33 mouse cellular contexts compared by ENCODE assay signal in genomic region chr5:124953000-124953399, GRCm38 (mm10). TPM values are rescaled to one million over a fixed set of nuclear protein-coding genes. Genes with fewer than 3 reads are reported as not detected.
DNase-seq lines count a peak whose midpoint lies in the region; ATAC-seq and TF ChIP-seq lines count a peak whose summit lies in the region.
"Had no signal": no experiment of that assay in that cellular context is flagged by ENCODE, and none has a peak within 500 bp of the region (broad histone marks: within the 10 kb centered on the region; RNA-seq: fewer than 3 reads in every experiment).

No protein-coding gene starts in this region.

- no peaks in the 10 kb centered on the region for H3K4me1 ChIP-seq in intestine, postnatal 0 days (replicated peaks; ENCODE audit: control insufficient read depth, insufficient read depth, low read length)
- no peaks in the 10 kb centered on the region; the same call in 1 of the 2 replicates for H3K4me1 ChIP-seq in intestine, embryonic 16.5 days (ENCODE audit: control insufficient read depth, insufficient read depth, low read length)
- H3K4me1 ChIP-seq in limb, embryonic 15.5 days: peaks cover 59% of the 10 kb centered on the region
- H3K4me1 ChIP-seq: heart, embryonic 12.5 days; liver, embryonic 13.5 days; stomach, embryonic 15.5 days had no signal

- H3K4me3 ChIP-seq in intestine, postnatal 0 days (ENCODE audit: low read depth, low read length): no peak overlapping the region
- H3K4me3 ChIP-seq in intestine, embryonic 16.5 days (ENCODE audit: low read length): no peak overlapping the region
- H3K4me3 ChIP-seq in limb, embryonic 15.5 days: no peak overlapping the region
- H3K4me3 ChIP-seq: embryonic facial prominence, embryonic 13.5 days; erythroblast, embryonic 14.5 days; heart, adult 2 months; heart, embryonic 12.5 days; intestine, embryonic 15.5 days; limb, embryonic 13.5 days; liver, embryonic 13.5 days; stomach, embryonic 15.5 days had no signal

- no peak overlapping the region for H3K9ac ChIP-seq in intestine, postnatal 0 days (ENCODE audit: low read depth, low read length)
- H3K9ac ChIP-seq in intestine, embryonic 16.5 days (ENCODE audit: low read depth, low read length): no peak overlapping the region
- no peak overlapping the region for H3K9ac ChIP-seq in limb, embryonic 15.5 days
- H3K9ac ChIP-seq: embryonic facial prominence, embryonic 13.5 days; heart, embryonic 12.5 days; hindbrain, embryonic 14.5 days; intestine, embryonic 15.5 days; limb, embryonic 13.5 days; liver, embryonic 13.5 days; stomach, embryonic 15.5 days had no signal

- no peaks in the 10 kb centered on the region for H3K9me3 ChIP-seq in intestine, postnatal 0 days (ENCODE audit: control insufficient read depth)
- no peaks in the 10 kb centered on the region for H3K9me3 ChIP-seq in intestine, embryonic 16.5 days (ENCODE audit: control insufficient read depth, low read length)
- no peaks in the 10 kb centered on the region for H3K9me3 ChIP-seq in limb, embryonic 15.5 days
- H3K9me3 ChIP-seq: embryonic facial prominence, embryonic 13.5 days; heart, embryonic 12.5 days; intestine, embryonic 15.5 days; limb, embryonic 13.5 days; liver, embryonic 13.5 days; stomach, embryonic 15.5 days had no signal

- peak; percentile 40 for DNase-seq in thymus, postnatal 4 days
- no peak for DNase-seq in thymus, postnatal 36 days
- peak; percentile 44 for DNase-seq in Muller cell, postnatal 12 days (ENCODE audit: inconsistent ontology term)
- no peak for DNase-seq in left cerebral cortex, postnatal 4 days
- DNase-seq in gastrocnemius, postnatal 14 days: no peak
- DNase-seq: adrenal gland, postnatal 10 days; cerebellum, adult 11-12 months; cerebellum, adult 9-11 months; gastrocnemius, postnatal 25 days; heart, adult 2 months; heart, postnatal 4 days; kidney, adult 9 months; kidney, postnatal 10 days; liver, embryonic 13.5 days; lung, adult 18-20 months; lung, postnatal 14 days; midbrain, embryonic 14.5 days; retina, postnatal 1 day; right cerebral cortex, postnatal 14 days; thymus, adult 18-20 months; thymus, postnatal 25 days had no signal

- H3K27ac ChIP-seq in intestine, postnatal 0 days (ENCODE audit: low read depth, low read length): no peak overlapping the region
- no peak overlapping the region for H3K27ac ChIP-seq in intestine, embryonic 16.5 days (ENCODE audit: low read length)
- peak overlapping the region; percentile 35; the same call in 1 of the 2 replicates for H3K27ac ChIP-seq in limb, embryonic 15.5 days
- H3K27ac ChIP-seq: heart, adult 2 months; hindbrain, embryonic 14.5 days; intestine, embryonic 15.5 days; limb, embryonic 13.5 days; liver, embryonic 13.5 days; stomach, embryonic 15.5 days had no signal

- no peak for ATAC-seq in intestine, postnatal 0 days
- ATAC-seq in intestine, embryonic 16.5 days: no peak
- no peak for ATAC-seq in limb, embryonic 15.5 days (ENCODE audit: insufficient number of reproducible peaks, low FRiP score, low TSS enrichment, low read depth)
- ATAC-seq: intestine, embryonic 15.5 days had no signal

- no peak overlapping the region for H3K4me2 ChIP-seq in intestine, postnatal 0 days (replicated peaks; ENCODE audit: low read depth)
- no peak overlapping the region for H3K4me2 ChIP-seq in intestine, embryonic 16.5 days (ENCODE audit: low read depth, low read length)
- H3K4me2 ChIP-seq in limb, embryonic 15.5 days: no peak overlapping the region
- H3K4me2 ChIP-seq: embryonic facial prominence, embryonic 13.5 days; heart, embryonic 12.5 days; hindbrain, embryonic 14.5 days; intestine, embryonic 15.5 days; limb, embryonic 13.5 days; liver, embryonic 13.5 days; stomach, embryonic 15.5 days had no signal

- no peaks in the 10 kb centered on the region for H3K27me3 ChIP-seq in intestine, postnatal 0 days (replicated peaks; ENCODE audit: control insufficient read depth, insufficient read depth, low read length)
- no peaks in the 10 kb centered on the region for H3K27me3 ChIP-seq in intestine, embryonic 16.5 days (replicated peaks; ENCODE audit: control insufficient read depth, insufficient read depth, low read length)
- H3K27me3 ChIP-seq in limb, embryonic 15.5 days: no peaks in the 10 kb centered on the region
- H3K27me3 ChIP-seq: embryonic facial prominence, embryonic 13.5 days; heart, embryonic 12.5 days; intestine, embryonic 15.5 days; limb, embryonic 13.5 days; liver, embryonic 13.5 days; stomach, embryonic 15.5 days had no signal

- TF ChIP-seq CTCF in intestine, postnatal 0 days (IDR thresholded peaks at IDR 0.05; ENCODE audit: low read depth): 0 out of 2 replicates have a peak, but pooled peaks have one; percentile 2

- WGBS in intestine, postnatal 0 days: 58% methylated on average over 1 of the region's 1 CpGs
- 61% methylated on average over 1 of the region's 1 CpGs for WGBS in intestine, embryonic 16.5 days
- WGBS in limb, embryonic 15.5 days: 80% methylated on average over 1 of the region's 1 CpGs

- intact Hi-C loops in left cerebral cortex, postnatal 4 days (cut with DNase I): no loop called here
- intact Hi-C loops in gastrocnemius, postnatal 14 days (cut with DNase I; ENCODE audit: low total_unique reads): no loop called here

- no peaks in the 10 kb centered on the region for H3K36me3 ChIP-seq in intestine, postnatal 0 days (ENCODE audit: control insufficient read depth, insufficient read depth)
- no peaks in the 10 kb centered on the region for H3K36me3 ChIP-seq in intestine, embryonic 16.5 days (ENCODE audit: control insufficient read depth, insufficient read depth, low read length)
- no peaks in the 10 kb centered on the region for H3K36me3 ChIP-seq in limb, embryonic 15.5 days
- H3K36me3 ChIP-seq: embryonic facial prominence, embryonic 13.5 days; heart, embryonic 12.5 days; intestine, embryonic 15.5 days; limb, embryonic 13.5 days; liver, embryonic 13.5 days; stomach, embryonic 15.5 days had no signal

RNA-seq across cellular contexts. Expression of gene Rflna, which starts 50.0 kb away (rescaled TPM):
- polyA plus RNA-seq in intestine, postnatal 0 days (2015; fragmentation: Nextera tagmentation; extraction: Ambion mirVana): 1.5 and 1.7 TPM in 2 replicates
- 1.5 and 1.7 TPM in 2 replicates for polyA plus RNA-seq in intestine, embryonic 16.5 days (2015; fragmentation: Nextera tagmentation; extraction: Ambion mirVana)
- polyA plus RNA-seq in limb, embryonic 15.5 days (2015; fragmentation: Nextera tagmentation; extraction: Ambion mirVana): 36.9 and 40.7 TPM in 2 replicates
- 1 to 10 TPM; 2.0 to 2.1 TPM for total RNA-seq in left cerebral cortex, postnatal 4 days (2021)
- total RNA-seq in gastrocnemius, postnatal 14 days (2021): under 1 TPM; 0.84 to 0.98 TPM
- total RNA-seq: common myeloid progenitor, adult 5-6 weeks; monocyte, adult 5-6 weeks had no signal
- polyA plus RNA-seq: erythroblast, embryonic 14.5 days had no signal

Comparison
In these comparisons a context has a peak if more than half of its experiments do, and no peak if none do; other contexts are left out.
1. DNase-seq: peak in thymus, postnatal 4 days (single experiment) and Muller cell, postnatal 12 days (single experiment); none in thymus, postnatal 36 days (0 of 2), left cerebral cortex, postnatal 4 days (single experiment) and gastrocnemius, postnatal 14 days (single experiment).
2. RNA of gene Rflna, which starts 50.0 kb away (polyA plus RNA-seq): 36.9 to 40.7 TPM in limb, embryonic 15.5 days; 1.5 to 1.7 TPM in intestine, postnatal 0 days and 1.5 to 1.7 TPM in intestine, embryonic 16.5 days; every median in the first group is over 10 times any median in the second.